Mouse (Mus musculus) spleen, postnatal 4 days (tissue): Measurements from ENCODE around the gene Cfb.
A peak's percentile ranks its signal among the peaks of the same experiment; 100 is the strongest.

Source experiments
- DNase-seq, 2 experiments: peaks; one replicate each; pipeline ENCODE4 v3.0.0; 2022; ENCODE audit warnings: low spot score in 2 of 2

The Cfb gene

GRCm38 (mm10) chr17:34884704-34885103 lies 22.4 kb upstream of the Cfb start:
- DNase-seq: no peak

- DNase-seq: no peak
These were observed 21.0 kb upstream of the Cfb start for GRCm38 (mm10) chr17:34883332-34883731.

GRCm38 (mm10) chr17:34881683-34882310 lies 19.5 kb upstream of the Cfb start, which contains the start of gene Gm20547:
TSS of gene Gm20547 (minus strand) at chr17:34882042.
- no peak for DNase-seq

- no peak for DNase-seq
These were observed 18.8 kb upstream of the Cfb start for GRCm38 (mm10) chr17:34881166-34881565.

- no peak for DNase-seq
These were observed 17.1 kb upstream of the Cfb start, which contains the start of gene Zbtb12 for GRCm38 (mm10) chr17:34879336-34879879. TSS of gene Zbtb12 (plus strand) at chr17:34879483.

- no peak for DNase-seq
These were observed 12.0 kb upstream of the Cfb start for GRCm38 (mm10) chr17:34874321-34874720.

GRCm38 (mm10) chr17:34865981-34866380 lies 3.7 kb upstream of the Cfb start:
- DNase-seq: no peak

GRCm38 (mm10) chr17:34861704-34862415 lies 458 bp downstream of the Cfb start:
- DNase-seq: no peak

GRCm38 (mm10) chr17:34860514-34860913 lies 1.8 kb downstream of the Cfb start:
- DNase-seq: no peak

- DNase-seq: no peak
These were observed 3.6 kb downstream of the Cfb start for GRCm38 (mm10) chr17:34858670-34859069.

GRCm38 (mm10) chr17:34855825-34856224 lies 6.5 kb downstream of the Cfb start:
- peak; percentile 47 to 74 for DNase-seq

GRCm38 (mm10) chr17:34854761-34855160 lies 7.6 kb downstream of the Cfb start:
- no peak for DNase-seq

- DNase-seq: no peak
These were observed 8.8 kb downstream of the Cfb start for GRCm38 (mm10) chr17:34853511-34853910.

GRCm38 (mm10) chr17:34850517-34851125 lies 11.7 kb downstream of the Cfb start:
- no peak for DNase-seq

- peak; percentile 98 for DNase-seq
These were observed 12.4 kb downstream of the Cfb start, which contains the start of the genes Skiv2l and Nelfe for GRCm38 (mm10) chr17:34849722-34850516. TSS of gene Skiv2l (minus strand) at chr17:34850210. TSS of gene Nelfe (plus strand) at chr17:34850391.

GRCm38 (mm10) chr17:34847615-34848014 lies 14.7 kb downstream of the Cfb start:
- DNase-seq: no peak

GRCm38 (mm10) chr17:34847192-34847591 lies 15.1 kb downstream of the Cfb start:
- no peak for DNase-seq

GRCm38 (mm10) chr17:34844884-34845283 lies 17.4 kb downstream of the Cfb start:
- no peak for DNase-seq

- no peak for DNase-seq
These were observed 21.5 kb downstream of the Cfb start for GRCm38 (mm10) chr17:34840736-34841307.

- DNase-seq: no peak
These were observed 23.5 kb downstream of the Cfb start for GRCm38 (mm10) chr17:34838785-34839184.
